In genomic region chr4:130556992-130557391, GRCm38 (mm10) we compare ENCODE assay signal across 13 mouse cellular contexts. TPM values are rescaled to one million over a fixed set of nuclear protein-coding genes. Genes with fewer than 3 reads are reported as not detected.
"Had no signal": no experiment of that assay in that cellular context is flagged by ENCODE, and none has a peak within 500 bp of the region (broad histone marks: within the 10 kb centered on the region; RNA-seq: fewer than 3 reads in every experiment).

No protein-coding gene starts in this region.

- DNase-seq: kidney, adult 2 months; kidney, postnatal 14 days; layer of hippocampus, postnatal 36 days; lung, adult 18-20 months; right cerebral cortex, postnatal 14 days; thymus, adult 18-20 months; thymus, postnatal 14 days had no signal

- H3K36me3 ChIP-seq: kidney, embryonic 15.5 days had no signal

- H3K27ac ChIP-seq: limb, embryonic 13.5 days; liver, embryonic 14.5 days had no signal

- ATAC-seq: intestine, embryonic 16.5 days had no signal

- H3K9ac ChIP-seq: kidney, embryonic 15.5 days; limb, embryonic 13.5 days; liver, embryonic 14.5 days; neural tube, embryonic 13.5 days had no signal

- H3K4me2 ChIP-seq: kidney, embryonic 15.5 days; limb, embryonic 13.5 days; neural tube, embryonic 13.5 days had no signal

- H3K27me3 ChIP-seq: kidney, embryonic 15.5 days; limb, embryonic 13.5 days had no signal

- H3K9me3 ChIP-seq: kidney, embryonic 15.5 days; limb, embryonic 13.5 days; neural tube, embryonic 13.5 days had no signal

- H3K4me3 ChIP-seq: kidney, embryonic 15.5 days; limb, embryonic 13.5 days; neural tube, embryonic 13.5 days had no signal

RNA-seq across cellular contexts. Expression of gene Nkain1, which starts 17.0 kb away (rescaled TPM):
- polyA plus RNA-seq: intestine, embryonic 16.5 days; stomach, embryonic 16.5 days had no signal
